Mouse (Mus musculus) heart, adult 9 months (tissue): ENCODE results near the gene Plcd1.

Source experiments
- DNase-seq, 2 experiments: peaks; one replicate each; pipeline ENCODE4 v3.0.0; 2022; ENCODE audit warnings: low spot score in 2 of 2

The Plcd1 gene

DNA sequence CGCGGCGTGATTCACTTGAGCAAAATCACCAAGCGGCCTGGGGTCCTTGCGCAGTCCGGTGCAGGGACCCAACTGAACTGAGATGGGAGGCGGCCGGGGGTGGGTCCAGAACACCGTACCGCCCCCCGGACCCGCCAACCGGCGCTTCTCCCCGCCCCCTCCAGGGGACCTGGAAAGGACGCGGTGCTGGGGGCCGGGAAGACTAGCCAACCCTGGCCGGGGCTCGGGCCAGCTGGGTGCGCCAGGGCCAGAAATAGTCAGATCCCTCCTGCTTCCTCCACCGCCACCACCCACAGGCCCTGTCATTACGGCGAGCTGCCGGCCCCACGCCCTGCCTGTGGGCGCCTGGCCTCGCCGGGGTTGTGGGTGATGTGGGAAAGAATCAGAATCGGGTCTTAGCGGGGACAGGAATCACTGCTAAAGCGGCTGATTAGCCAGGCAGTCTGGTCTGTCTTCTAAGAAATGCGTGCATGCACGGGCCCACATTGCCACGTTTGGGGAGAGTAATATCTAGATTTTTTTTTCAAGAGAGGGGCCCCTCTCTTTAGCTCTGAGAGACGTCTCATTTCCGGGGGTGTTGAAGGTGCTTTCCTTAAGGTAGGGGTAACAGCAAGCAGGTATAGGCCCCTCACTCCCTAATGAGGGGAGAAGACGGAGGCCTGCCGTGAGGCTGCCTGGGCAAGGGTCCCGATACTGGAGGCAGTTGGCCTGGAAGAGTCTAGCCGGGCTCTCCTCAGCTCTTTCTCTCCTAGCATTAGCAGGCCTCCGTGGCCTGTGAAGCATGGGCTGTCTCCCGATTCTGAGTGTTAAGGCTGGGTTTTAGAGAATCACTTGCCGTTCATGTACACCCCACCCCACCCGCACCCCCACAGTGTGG is at the start of gene Plcd1:
Plcd1 (minus strand) TSS at position 84 of the 877 bp plus-strand sequence.
- DNase-seq, result peak; percentile 97

GRCm38 (mm10) chr9:119142066-119142465 is 48.8 kb upstream of the Plcd1 start:
- no peak for DNase-seq

DNA sequence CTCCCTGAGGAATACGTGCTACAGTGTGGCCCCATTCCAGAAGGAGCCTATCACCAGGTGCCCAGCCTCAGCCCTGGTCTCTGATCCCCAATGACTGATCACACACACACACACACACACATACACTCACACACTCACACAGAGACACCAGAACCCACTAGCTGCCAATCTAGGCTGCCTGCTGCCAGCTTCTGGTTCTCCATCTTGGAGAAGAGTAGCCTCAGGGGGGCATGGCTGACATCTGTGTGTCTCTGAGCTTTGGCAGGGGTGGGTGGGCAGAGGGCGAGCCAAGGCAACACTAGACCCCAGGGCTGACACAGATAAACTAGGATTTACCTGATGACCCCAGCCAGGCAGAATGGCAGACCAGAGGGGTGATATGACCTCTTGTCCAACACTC is 45.5 kb upstream of the Plcd1 start:
- DNase-seq, result no peak

DNA sequence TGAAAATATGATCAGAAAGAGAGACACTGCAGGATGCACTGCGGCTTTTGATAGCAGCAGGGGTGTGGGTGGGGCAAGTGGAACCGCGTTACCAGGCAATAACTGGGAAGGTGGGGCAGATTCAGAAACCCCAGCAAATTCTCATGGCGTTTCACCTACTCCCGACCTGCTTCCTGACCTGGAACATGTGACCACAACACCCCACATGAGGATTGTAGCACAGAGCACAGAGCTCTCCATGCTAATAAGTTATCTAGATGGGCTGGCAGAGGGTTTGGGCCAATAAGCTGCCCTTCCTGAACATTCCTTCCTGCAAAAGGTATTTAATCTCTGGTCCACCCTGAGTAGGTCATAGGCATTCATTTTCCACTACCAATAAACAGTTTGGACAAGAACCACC is 37.4 kb upstream of the Plcd1 start:
- no peak for DNase-seq

DNA sequence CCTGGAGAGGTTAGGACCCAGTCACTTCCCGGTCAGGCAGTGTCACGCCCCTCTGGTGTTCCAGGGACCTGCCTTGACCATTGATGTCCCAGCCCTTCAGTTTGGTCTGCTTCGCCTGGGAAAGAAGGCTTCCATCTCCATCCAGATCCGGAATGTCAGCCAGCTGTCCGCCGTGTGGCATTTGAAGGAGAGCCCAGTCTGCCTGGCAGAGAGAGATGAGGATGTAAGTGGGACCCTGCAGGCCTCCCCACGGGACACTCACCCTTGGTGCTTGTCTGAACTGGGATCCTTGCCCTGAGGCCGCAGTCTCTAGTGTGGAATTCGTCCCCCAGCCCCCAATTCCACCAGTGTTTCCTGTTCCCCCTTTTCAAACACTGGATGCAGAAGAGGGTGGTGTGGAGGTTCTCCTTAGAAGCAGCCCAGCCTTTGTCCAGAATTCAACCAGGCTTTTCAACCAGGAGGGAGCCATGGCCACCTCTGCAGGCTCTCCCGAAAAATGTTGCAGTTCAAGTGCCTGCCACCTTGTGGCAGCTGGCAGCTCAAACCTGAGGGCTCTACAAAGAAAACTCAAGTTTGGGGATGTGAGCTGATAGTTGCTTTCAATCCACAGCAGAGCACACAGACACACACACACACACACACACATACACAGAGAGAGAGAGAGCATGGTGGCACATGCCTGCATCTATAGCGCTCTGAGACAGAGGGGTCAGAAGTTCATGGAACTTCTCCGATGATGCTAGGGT is 35.3 kb upstream of the Plcd1 start:
- no peak for DNase-seq

DNA sequence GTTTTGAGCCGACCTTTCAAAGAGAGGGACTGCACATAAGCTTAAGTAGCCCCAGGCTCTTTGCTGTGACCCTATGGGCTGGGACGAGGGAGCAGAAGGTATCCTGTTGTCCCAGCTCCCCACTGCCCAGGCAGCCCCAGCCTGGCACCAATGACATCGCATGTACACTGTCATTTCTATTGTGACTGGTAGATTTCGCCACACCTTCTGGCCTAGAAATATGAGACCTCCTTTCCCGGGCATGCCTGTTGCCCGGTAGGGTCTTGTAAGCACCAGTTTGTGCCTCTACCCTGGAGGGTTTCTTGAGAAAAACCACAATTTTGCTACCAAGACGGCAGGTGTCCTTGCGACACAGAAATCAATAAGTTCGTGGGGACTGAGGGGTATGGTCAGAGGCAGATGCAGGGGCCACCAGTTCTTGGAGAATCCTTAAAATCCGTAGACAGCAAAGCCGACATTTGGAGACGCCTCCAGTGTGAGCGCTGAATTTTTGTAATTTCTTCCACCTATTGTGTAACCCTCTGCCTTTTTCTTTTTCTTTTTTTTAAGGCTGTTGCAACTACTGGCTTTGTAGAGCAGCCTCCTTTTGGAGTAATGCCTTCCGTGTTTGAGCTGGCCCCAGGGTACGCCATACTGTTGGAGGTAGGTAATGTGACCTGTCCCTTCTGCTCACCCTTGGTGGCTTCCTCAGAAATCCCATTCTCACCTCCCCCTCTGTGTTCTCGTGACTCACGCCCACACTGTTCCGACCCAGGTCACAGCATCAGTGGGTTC is 29.5 kb upstream of the Plcd1 start:
- DNase-seq, result no peak

- DNase-seq, result no peak
These were observed 26.9 kb upstream of the Plcd1 start for GRCm38 (mm10) chr9:119120168-119120560.

GRCm38 (mm10) chr9:119119409-119120167 is 26.3 kb upstream of the Plcd1 start:
- no peak for DNase-seq

DNA sequence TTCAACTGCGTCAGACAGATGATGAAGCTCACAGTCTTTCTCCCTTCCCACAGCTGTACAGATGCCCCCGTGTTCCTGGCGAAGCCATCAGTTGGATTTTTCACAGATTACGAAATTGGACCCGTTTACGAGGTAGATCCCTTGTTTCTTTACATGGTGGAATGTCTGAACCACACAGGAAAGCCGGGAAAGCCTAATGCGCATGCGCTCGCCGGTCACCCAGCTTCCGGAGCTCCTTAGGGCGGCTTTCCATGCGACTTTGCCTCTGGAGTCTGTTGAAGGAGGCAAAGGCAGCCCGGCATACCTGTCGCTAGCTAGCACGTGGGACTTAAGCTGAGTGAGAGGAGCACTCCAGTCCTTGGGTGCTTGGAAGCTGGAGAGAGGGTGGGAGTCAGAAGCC is 21.6 kb upstream of the Plcd1 start:
- DNase-seq, result no peak

DNA sequence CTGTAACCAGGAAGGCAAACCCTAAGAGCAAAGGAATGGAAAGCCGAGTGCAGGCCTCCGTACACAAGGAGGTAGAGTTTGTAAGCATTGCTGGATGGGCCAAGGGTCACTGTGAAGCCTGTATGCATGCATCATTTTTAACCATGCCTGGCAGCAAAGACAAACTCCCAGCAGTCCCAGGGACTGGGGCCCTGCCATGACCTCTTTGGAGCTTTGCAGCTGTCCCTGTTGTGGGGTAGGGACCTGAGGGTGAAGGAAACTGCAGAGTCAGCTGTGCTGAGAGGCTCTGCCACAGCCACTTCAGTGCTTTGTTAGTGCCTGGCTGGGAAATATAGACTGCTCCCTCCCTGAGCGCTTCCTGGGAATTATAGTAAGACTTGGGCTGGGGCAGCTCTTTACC is 17.3 kb upstream of the Plcd1 start:
- no peak for DNase-seq

DNA sequence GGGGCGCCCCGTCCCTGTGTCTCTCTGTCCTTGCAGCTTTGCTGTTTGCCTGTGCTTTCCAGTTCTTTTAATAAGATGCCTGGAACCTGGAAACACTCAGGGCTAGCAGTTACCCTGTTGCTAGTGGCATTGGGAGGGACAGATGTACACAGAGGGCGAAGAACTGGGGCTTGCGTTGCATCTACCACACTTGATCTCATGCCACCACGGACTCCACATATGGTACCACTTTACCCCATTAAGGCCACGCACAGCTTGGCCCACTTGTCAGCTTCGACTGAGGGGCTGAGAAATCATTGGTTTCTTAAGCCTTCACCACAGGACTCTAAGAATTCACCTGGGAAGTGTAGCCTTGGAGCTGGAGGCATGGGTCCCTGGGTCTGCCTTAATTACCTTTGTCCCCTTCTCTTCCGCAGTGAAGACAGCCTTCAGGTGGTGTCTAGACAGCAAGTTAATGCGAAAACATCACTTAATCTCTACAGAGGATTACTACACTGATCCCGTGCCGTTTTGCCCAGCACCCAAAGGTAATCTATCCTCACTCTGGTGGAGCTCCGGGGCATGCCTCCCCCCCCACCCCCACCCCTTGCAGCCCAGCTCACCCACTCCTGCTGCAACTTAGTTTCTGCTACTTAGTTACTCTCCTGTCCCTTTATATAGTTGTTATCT is 16.5 kb upstream of the Plcd1 start:
- no peak for DNase-seq

DNA sequence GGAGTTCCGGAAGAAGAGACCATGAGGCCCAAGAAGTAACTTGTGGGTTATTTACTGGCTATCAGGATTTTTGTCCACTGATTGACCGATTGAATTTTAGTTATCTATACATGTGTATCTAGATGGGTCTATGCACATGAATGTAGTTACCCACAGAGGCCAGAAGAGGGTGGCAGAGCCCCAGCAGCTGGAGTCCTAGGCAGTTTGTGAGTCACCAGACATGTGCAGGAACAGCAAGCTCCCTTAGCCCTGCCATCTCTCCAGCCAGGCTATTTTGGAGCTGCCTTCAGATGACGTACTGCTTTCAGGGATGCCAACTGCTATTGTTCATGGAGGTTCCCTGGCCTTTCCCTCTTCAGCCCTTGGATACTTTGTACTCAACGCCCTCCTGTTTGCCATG is 14.3 kb upstream of the Plcd1 start:
- peak in 1 of 2 experiments; percentile 18 for DNase-seq

GRCm38 (mm10) chr9:119102783-119103113 is 9.4 kb upstream of the Plcd1 start:
- no peak for DNase-seq

DNA sequence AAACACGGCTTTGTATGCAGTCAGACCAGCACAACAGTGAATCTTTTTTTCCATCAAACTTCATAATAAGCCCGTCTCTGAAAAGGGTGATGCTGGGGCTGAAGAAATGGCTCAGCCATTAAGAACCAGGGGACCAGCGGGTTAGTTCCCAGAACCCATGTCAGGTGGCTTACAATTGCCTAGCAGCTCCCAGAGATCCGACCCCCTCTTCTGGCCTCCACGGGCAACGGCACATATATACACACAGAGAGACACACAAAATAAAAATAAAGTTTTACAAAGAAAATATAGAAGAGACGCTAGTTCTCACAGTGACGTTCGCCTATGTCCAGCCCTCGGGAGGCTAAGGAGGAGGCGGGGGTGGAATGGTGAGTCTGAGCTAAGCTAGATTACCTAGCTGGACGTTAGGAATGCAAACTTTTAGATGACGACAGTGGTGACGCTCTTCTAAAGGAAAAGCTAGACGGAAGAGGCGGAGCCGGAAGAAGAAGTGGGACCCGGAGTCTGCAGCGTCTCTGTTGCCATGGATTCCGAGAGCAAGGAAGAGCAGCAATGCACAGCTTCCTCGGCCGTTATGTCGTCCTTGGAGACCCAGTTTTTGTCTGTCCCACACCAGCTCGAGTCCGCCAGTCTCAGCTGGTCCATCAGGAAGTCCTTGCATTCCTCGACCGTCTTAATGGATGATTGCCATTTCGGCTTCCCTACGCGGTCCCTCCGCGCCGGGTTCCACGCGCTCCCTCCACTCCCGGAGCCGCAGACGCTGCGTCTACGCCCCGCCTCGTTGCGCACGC is 8.9 kb upstream of the Plcd1 start, which contains the start of gene Dlec1:
Dlec1 (plus strand) TSS at position 487 of the 791 bp plus-strand sequence.
- peak; percentile 82 to 83 for DNase-seq

DNA sequence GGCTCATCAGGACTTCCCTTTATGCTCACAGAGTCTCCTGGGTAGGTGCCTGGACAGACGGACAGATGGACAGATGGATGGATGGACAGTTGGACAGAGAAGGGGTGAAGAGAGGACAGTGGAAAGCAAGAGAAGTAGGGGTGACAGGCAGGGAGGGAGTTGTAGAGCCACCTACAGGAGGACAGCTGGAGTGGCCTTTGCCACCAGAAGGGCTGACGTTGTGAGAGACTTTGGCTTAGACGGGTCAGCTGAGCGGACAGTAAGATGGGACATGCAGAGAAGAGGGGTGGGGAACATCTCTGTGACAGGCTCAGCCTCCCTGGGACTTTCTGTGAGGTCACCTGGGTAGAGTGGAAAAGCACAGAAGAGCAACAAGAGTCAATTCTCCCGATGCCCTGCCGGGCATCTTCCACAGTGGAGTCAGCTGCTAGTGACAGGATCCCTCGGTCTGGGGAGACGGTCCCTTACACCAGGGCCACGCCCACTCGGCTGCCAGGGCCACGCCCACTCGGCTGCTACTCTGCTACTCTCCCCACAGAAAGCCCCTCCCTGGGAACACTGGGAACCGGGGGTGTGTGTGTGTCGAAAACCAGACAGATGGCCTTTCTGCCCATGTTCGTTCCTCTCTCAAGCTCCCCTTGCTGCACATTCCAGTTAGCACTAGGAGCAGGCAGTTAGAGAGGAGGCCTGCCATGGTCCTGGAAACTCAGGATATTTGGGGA is 7.0 kb upstream of the Plcd1 start:
- DNase-seq, result no peak

DNA sequence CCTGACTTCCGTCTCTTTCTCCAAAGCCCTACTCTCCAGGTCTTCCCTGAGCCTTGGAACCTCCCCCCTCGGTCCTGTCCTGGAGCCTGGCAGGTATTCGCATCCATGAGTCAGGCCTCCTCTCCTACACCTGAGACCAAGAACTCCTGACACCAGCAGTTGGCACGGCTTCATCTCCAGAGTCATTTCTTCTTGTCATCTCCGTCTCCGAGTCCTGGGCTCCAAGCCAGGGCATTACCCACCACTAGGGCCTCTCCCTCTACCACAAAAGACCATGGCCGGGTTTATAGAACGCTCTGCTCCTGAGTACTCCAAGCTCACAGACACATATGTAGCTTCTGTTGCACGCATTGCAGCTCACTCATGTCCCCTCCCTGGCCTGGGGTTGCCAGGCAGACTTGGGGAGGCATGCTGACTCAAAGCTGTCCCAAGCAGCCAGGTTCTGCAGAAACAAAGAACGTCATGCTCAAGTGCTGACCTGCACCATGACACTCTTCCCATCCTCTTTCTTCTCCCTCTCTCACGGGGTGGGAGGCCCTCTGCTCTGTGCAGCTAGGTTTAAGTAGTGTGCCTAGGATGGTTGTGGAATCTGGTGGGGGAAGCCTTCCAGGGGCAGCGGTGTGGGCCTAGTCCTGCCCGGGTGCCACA is 1.3 kb upstream of the Plcd1 start:
- DNase-seq, result no peak

DNA sequence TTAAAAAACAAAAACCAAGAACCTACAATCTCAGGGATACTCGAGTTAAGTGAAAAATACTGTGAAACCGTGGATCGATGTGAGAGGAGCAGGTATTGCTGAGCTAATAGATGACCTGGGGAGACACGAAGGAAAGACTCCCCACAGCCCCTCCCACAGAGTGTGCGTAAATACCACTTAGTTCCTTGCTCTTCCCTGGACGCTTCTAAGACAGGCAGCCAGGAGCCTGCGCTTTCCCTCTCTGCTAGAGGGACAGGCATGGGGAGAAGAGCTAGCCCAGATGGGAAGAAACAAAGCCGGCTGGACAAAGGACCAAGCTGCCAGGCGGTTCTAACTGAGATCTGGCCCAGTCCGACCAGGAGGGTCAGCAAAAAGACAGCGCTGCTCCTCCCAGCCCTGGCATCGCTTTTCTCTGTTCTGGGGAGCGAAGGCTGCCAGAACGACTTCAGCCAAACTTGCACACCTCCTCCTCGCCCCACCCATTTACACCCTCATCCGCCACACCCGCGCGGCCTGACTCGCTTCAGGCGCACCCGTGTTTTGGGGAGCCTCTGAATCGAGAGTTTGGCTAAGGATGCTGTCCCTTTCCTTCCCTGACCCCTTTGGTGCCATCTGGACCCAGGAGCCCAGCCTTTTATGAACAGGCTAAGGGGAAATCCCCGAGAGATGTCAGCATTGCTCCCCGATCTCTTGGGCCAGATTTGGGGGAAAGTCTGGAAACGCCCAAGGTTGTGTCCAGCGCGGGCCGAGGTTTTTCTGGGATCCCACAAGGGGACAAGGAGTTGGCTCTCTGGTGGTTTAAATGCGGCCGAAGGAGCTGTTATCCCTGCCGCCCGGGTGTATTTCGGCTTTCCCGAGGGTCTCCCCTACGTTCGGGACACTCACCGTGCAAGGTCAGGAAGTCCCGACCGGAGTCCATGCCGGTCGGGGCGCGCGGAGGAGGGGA is 556 bp downstream of the Plcd1 start:
- DNase-seq, result peak; percentile 60 to 73
